Mouse (Mus musculus) lung, postnatal 0 days (tissue): ENCODE data around the gene Uimc1.

ENCODE experiments used
- CTCF ChIP-seq: IDR thresholded peaks from 2 replicates; pipeline ENCODE4 v1.5.1; 2016; ENCODE audit warnings: antibody characterized with exemption, mild to moderate bottlenecking
- EP300 ChIP-seq: IDR thresholded peaks from 2 replicates; pipeline ENCODE4 v1.6.1; 2016; ENCODE audit warnings: antibody characterized with exemption, mild to moderate bottlenecking, control low read depth

DNA sequence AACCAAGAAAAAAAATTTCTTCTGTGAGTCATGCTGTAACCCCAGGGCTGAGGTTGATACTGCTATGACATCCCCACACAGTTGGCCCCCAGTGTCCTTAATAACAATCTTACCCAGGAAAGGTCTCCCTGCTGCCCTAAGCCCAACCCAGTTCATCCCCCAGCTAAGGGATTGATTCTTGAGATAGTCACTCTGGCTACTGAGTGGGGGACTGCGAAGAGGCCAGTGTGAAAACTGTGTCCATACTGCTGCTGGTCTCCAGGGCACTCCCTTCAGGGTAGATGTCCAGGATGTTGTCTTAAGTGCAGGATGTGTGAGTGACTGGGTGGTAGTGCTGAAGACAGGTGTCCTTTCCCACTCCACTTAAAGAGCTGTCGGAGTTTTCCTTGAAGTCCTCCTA is 33.3 kb upstream of the Uimc1 start, which contains the start of gene Gm17617:
- TF ChIP-seq EP300, result no peak
- no peak for TF ChIP-seq CTCF
